Mouse (Mus musculus): Measurements from ENCODE around the gene Npff.

The Npff gene

DNA sequence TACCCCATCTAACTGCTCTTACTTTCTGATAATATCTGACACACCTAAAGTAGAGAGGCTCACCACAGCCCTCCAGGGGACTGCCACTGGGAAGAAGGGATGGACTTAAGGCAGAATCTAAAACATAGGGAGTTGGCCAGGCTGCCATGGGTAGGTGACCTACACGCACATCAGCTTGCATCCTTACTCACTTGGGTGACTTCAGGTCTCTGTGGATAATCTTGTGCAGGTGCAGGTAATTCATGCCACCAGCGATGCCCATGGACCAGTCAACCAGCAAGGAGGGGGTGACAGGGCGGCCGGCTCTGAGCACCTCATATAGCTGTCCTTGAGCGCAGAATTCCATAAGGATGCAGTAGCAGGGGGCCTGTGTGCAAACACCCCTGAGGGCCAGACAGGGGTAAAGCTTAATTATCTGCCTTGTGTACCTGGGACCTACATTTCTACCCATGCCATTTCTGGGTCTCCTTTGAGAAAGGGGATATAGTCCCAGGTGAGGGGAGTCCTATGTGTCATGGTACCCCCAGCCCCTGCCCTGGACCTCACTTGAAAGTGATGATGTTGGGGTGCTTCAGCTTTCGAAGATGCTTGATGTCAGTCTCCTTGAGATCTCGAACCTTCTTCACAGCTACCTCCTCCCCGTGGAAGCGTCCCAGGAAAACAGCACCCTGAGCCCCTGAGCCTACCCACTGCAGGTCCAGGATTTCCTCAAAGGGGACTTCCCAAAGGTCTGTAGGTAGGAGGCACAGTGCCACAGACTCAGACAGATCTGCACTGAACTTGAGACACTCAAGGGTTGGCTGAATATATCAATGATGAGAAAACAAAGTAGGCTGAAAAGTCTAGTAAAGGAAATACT is 20.6 kb downstream of the Npff start:
- DNase-seq, result no peak

DNA sequence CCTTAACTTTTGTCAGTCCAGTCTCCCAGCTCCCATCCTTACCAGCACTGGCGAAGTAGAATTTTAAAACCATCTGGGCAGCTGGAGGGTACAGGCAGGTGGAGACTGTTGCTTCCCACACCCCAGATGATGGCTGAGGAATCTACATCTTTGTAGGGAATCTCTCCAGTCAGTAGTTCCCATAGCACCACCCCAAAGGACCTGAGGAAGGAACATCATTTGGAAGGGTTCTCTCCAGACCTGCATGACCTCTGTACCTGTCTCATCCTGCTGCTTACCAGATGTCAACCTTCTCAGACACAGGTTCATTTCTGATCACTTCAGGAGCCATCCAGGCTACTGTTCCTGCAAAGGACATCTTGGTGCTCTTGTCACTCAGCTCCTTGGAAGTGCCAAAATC is 21.3 kb downstream of the Npff start, which contains the start of gene Gm10337:
Gm10337 (plus strand) TSS at position 276 of the 400 bp plus-strand sequence.
- no peak for DNase-seq

DNA sequence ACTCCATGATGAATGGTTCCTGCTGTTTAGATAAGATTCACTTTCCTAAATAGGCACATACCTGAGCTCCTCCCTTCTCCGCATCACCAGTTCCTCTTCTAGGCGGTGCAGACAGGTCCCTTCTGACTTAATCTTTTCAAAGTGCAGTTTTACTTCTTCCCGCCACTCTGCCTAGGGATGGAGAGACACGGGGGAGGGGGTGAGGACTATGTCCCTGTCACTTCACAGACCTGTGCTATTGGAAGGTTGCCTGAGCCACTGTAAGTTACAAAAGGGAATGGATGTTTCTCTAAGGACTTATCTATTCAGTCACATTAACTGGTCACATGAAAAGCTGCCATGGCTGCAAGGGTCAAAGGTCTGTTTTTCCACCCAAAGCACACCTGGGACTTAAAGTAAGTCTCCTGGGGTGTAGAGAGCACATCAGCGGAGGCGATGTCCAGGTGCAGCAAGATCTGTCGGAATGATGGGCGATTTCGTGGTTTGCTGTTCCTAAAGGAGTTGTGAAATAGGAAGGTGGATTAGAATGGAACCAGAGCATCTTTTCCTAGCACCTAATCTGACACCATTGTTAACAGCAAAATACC is 22.4 kb downstream of the Npff start:
- DNase-seq, result no peak

DNA sequence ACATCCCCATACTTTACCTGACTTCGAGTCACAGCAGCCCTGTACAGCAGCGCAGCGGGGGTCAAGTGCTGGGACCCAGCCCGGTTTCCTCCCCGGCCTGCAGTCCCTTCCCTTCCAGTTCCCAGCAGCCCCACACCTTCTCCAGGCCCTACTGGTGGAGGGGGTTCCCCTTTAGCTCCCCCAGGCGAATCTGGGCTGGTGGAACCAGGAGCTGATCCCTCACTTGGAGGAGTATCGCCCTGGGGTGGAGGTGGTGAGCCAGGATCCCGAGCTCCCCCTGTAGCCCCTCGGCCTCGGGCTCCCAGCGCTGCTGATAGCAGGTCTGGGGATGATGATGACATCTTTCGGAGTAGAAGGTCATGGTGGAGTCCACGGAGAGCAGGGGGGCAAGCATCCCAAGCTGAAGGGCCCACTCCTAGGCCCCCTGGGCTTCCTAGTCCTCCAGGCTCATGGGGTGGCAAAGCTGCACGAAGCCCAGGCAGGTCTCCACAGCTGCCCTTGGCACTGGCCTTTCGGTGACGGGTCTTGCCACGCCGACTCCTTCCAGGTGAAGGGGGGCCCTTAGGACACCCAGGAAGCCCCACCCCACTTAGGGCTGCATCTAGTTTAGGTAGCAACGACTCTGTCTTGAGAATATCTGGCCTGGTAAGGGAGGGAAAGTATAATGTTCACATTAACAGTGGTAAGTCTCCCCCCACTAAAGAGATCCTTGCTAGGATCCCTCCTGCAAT is 23.5 kb downstream of the Npff start:
- DNase-seq, result no peak

DNA sequence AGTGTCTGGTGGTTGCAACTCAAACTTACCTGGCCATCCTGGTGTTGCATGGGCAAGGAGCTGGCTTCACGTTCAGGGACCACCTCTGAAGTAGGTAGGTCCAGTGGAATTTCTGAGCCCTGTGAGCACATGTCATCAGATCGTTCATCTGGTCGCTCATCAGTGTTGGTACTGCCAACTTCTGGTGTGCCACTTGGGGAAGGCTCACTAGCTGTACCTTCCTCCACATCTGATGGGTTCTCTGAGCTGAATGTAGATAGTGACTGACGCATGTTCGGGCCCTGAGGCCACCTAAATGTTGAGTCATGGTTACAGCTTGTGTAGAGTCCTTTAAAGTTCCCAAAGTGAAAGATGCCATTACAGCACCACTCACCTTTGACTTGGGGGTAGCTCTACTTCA is 24.3 kb downstream of the Npff start:
- DNase-seq, result no peak

DNA sequence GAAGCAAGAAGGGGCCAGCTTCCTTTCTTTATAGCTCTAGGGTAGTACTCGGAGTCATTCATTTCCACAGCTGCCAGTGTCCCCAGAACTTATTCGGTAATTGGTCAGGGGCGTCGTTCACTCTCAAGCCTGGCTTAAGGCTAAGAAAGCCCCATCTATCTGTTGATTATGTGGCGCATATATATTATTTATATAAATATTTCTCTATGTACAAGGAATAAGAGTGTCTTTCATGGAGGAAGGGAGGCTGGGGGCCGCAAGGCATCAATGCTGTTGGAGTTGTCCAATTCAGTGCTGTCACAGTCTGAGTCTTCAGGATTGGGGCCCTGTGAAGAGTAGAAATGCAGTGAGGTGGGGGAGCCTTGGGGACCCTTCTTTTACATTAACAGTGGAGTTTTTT is 24.9 kb downstream of the Npff start:
- no peak for DNase-seq

DNA sequence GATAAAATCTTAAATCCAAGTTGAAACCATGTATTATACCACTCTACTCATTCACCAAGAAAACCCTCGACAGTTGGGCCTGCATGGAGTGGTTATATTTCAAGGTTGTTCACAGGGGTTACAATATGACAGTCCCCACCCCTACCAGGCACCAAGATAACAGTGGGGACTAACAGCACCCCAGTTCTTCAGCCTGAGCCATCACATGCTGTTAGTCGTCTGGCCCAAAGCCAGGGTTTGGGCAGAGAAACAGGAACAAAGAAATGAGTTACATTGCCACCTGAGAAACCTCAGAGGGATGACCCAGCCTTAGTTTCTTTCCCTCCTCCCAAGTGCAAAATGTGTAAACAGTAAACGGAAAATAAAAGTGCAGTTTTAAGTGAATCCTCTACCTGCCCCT is 25.4 kb downstream of the Npff start:
- peak in 1 of 2 experiments; percentile 31 for DNase-seq

DNA sequence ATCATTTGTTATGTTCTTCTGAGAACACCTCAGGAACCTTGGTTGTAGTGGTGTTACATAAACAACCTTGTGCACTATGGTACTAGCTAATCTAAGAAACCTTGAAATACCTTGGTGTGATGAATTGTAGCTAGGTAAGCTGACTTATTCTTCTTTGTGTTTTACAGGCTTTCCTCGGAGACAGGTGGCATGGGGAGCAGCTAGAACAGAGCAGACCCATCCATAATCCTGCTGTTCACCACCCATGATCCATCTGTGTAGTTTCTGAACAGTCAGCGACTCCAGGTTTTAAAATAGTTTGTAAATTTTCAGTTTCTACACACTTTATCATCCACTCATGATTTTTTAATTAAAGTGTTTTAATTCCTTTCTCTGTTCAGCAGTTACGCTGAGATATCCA is 26.4 kb downstream of the Npff start:
- no peak for DNase-seq

DNA sequence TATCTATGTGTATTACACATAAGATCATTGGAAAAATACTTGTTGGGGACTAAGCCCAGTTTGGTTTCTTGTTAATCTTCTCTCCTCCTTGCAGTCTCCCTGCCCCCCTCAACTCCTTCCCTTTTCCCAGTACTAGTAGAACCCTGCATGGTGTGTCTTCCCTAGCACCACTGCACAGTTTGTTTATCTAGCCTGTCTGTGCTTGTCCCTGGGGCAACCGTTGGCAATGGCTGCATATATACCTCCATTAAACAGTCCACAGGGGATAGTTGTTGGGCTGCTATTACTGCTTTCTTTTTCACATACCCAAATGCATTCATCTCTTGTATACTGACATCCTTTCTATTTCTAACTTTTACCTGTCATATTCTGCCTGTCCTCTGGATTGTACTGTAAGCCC is 37.1 kb downstream of the Npff start:
- no peak for DNase-seq

DNA sequence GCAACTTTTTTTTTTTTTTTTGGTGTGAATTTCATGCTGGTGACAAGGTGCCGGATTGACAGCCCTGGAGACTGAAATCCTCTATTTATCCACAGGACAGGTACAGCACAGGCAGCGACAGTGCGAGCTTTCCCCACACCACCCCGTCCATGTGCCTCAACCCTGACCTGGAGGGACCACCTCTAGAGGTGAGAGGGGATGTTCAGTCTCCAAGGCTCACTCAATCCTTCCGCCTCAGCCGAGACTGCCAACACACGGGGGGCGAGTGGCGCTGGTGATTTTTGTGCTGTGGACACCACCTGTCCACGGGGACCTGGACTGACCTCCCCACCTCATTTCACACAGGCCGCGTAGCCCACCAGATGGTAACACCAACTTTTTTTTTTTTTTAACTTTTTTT is 38.9 kb downstream of the Npff start:
- no peak for DNase-seq

DNA sequence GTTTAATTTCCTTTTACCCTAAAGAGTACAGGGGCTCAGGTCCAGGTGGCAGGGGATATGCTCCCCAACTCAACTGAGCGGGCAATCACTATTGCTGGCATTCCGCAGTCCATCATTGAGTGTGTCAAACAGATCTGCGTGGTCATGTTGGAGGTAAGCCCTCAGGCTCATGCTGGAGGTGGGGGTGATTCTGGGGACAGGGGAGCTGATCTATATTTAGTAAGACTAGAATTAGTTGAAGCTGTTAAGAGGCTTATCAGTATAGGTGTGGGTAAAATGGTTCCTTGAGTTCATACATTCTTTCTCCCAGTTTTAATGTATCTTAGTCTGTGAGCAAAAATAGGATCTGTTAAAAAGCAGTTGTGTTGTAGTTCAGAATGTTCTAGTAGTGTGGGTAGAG is 41.6 kb downstream of the Npff start:
- DNase-seq, result no peak

DNA sequence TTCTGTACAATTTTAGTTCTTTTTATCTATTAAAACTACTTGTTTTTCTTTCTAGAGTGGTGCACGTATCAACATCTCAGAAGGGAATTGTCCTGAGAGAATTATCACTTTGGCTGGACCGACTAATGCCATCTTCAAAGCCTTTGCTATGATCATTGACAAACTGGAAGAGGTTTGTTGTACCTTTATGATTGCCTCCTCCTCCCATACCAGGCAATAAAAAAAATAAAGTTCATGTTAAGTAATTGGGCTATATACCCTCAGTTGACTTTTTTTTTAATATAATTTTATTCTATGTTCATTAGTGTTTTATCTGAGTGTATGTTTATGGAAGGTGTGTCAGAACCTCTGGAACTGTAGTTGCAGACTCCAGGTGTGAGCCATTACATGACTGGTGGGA is 50.2 kb downstream of the Npff start:
- DNase-seq, result no peak
